Mouse (Mus musculus): ENCODE data around the gene Tiam2.
A peak's percentile ranks its signal among the peaks of the same experiment; 100 is the strongest.

Gene Tiam2

GRCm38 (mm10) chr17:3397836-3398235 is 71.5 kb downstream of the Tiam2 start:
- DNase-seq = no peak

GRCm38 (mm10) chr17:3405350-3406073 is 79.1 kb downstream of the Tiam2 start:
- DNase-seq = no peak

- DNase-seq = no peak
Observed at GRCm38 (mm10) chr17:3407051-3407450, 80.7 kb downstream of the Tiam2 start.

- DNase-seq = no peak
Observed at GRCm38 (mm10) chr17:3410307-3410706, 83.9 kb downstream of the Tiam2 start.

GRCm38 (mm10) chr17:3412771-3413170 is 86.4 kb downstream of the Tiam2 start:
- no peak for DNase-seq

GRCm38 (mm10) chr17:3415580-3415979 is 89.2 kb downstream of the Tiam2 start:
- DNase-seq = no peak

- DNase-seq = no peak
Observed at GRCm38 (mm10) chr17:3416401-3416800, 90.0 kb downstream of the Tiam2 start.

GRCm38 (mm10) chr17:3419368-3419928 is 93.1 kb downstream of the Tiam2 start:
- DNase-seq = no peak

GRCm38 (mm10) chr17:3420148-3420547 is 93.8 kb downstream of the Tiam2 start:
- DNase-seq = no peak

DNA sequence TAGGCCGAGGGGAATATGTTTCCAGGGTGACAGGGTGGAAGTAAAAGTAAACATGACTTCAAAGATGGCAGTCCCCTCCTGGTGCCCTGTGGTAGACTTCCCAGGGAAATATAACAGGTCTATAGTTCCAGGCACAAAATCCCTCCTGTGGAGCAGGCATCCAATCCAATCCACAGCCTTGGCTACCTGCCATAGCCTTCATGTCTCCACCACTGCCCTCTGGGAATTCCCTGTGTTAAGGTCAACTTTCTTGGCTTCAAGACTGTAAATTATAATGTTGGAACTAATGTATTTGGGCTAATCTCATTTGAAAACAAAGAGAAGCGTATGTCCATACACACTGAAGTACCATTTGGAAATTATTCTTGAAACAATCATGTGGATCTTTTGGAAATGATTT is 97.0 kb downstream of the Tiam2 start:
- no peak for DNase-seq

- no peak for DNase-seq
Observed at GRCm38 (mm10) chr17:3428659-3429058, 102.3 kb downstream of the Tiam2 start.

DNA sequence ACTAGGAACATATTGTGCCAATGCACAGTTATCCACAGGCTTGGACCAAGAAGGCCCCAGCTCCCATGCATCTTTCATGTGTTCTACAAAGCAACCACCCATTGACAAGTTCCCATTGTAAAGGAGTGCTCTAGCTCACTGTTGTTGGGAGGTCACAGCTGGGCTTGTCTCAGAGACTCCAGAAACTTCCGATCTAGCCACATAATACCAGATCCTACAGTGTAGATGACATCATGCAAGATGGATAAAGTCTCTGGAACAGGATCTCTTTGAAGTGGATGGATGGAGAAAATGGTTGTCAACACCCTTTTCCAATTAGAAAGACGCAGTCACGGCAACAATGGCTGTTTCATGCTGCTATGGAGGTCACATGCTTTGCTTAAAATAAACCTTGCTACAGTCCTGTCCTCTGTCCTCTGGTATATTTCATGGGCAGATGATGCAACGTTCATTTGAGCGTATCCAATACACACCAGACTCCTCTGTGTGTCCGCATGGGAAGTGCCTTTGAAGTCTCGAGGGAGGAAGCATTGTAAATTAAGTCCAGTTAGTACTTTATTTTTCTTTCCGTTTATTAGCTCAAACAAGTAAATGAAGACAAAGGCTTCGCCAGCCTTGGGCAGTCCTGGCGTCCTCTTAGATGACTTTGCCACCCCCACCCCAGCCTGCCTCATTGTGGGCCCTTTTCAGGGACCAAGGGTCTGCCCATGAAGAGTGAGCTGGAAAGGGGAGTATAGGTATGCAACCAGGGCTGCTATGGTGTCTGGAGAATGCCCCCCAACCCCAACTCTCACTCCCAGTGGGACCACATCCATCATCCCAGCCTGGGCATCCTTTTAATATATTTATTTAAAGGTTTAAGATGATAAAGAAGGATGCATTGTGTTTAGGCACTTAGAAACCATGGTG is 106.5 kb downstream of the Tiam2 start:
- DNase-seq = no peak

DNA sequence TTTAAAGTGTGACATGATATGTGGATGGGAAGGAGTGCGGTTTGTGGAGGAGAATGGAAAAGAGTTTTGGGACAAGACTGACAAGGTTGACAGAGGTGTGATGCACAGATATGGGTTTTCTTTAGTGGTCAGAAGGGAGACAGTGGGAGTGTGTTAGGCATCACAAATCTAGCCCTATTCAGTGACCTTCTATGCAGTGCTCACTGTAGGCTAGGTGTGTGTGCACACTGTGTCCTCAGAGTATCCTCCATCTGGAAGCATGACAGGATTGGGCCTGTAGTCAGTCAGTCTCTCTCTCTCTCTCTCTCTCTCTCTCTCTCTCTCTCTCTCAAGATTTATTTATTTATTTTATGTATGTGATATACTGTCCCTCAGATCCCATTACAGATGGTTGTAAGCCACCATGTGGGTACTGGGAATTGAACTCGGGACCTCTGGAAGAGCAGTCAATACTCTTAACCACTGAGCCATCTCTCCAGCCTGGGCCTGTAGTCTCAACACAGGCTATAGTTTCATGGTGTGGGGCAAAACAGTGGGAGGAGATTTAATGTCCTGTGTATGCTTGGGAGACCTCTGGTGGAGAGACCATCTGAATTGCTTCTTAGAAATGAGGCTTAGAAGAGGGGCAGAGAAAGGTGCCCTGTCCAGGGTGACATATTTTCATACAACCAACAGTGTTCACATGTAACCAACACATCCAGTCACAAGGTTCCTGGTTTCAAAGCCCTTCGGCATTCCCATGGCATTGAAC is 107.3 kb downstream of the Tiam2 start:
- no peak for DNase-seq

DNA sequence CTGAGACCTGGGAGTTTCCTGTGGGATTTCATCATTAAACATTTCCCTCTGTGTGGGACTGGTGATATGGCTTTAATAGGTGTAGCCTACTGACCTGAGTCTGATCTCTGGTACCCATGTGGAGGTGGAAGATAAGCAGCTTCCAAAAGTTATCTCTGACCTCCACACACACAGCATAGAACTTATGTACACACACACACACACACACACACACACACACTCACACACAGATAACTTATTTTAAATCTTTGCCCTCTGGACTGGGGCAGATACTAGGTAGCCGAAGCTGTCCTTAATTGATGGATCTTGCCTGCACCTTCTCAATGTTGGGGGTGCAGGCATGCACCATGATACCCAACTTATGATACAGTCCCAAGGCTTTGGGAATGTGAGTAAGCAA is 108.9 kb downstream of the Tiam2 start:
- DNase-seq = no peak

DNA sequence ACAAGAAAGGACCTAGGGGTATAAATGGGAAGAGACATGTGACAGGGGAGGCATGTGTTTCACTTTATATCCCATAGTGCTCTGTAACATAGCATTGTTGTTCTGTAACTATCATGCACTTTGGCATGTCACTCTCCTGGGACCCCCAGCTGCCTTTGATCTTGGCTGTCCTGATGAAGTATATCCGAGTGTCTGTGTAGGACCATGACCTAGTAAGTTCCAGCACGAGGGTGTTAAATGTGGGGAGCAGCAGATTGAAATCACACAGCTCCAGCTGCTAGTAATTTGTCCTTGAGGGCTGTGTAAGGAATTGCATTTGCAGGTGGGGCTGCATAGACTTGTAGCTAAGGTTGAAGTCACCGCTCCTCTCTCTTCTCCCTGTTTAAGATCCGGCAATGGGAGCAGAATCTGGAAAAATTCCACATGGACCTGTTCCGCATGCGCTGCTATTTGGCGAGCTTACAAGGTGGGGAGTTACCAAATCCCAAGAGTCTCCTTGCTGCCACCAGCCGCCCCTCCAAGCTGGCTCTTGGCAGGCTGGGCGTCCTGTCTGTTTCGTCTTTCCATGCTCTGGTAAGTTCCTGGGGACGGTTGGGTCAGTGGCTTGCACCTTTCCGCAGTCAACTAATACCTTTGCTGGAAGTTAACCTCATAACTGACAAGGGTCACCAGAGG is 110.6 kb downstream of the Tiam2 start:
- DNase-seq = no peak

GRCm38 (mm10) chr17:3442526-3443401 is 116.4 kb downstream of the Tiam2 start:
- no peak for DNase-seq

- DNase-seq = no peak
Observed at GRCm38 (mm10) chr17:3446191-3446950, 120.0 kb downstream of the Tiam2 start.

GRCm38 (mm10) chr17:3448725-3449124 is 122.4 kb downstream of the Tiam2 start:
- peak in 1 of 2 experiments; percentile 61 for DNase-seq

DNA sequence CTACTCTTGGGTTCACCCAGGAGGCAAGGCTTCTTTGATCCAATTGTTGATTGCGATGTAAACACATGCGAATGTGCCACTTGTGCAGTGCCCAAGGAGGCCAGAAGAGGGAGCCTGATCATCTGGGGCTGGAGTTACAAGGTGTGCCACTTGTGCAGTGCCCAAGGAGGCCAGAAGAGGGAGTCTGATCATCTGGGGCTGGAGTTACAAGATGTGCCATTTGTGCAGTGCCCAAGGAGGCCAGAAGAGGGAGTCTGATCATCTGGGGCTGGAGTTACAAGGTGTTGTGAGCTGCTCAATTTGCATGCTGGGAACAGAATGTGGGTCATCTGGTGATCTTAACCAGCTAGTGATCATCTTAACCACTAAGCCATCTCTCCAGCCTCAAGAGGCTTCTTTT is 124.7 kb downstream of the Tiam2 start:
- peak; percentile 24 to 56 for DNase-seq

- DNase-seq = no peak
Observed at GRCm38 (mm10) chr17:3452571-3453311, 126.4 kb downstream of the Tiam2 start.
